Mouse (Mus musculus): ENCODE measurements around the gene Ccdc71l.

- no peak for TF ChIP-seq CHD2 (IDR thresholded peaks at IDR 0.05; ENCODE audit: low read depth, low read length)
- no peak for TF ChIP-seq ZC3H11A (IDR thresholded peaks at IDR 0.05; ENCODE audit: borderline replicate concordance, low read depth, low read length)
Observed at GRCm38 (mm10) chr12:32348493-32348892, 30.0 kb upstream of the Ccdc71l start.

Data from ES-E14 (cell line).